Mouse (Mus musculus) retina, embryonic 14.5 days (tissue): ENCODE results near the gene Zfp91.

Experiments used
- DNase-seq: peaks from one replicate; pipeline ENCODE4 v3.0.0-alpha.2; 2015; ENCODE audit warnings: low spot score

The Zfp91 gene

DNA sequence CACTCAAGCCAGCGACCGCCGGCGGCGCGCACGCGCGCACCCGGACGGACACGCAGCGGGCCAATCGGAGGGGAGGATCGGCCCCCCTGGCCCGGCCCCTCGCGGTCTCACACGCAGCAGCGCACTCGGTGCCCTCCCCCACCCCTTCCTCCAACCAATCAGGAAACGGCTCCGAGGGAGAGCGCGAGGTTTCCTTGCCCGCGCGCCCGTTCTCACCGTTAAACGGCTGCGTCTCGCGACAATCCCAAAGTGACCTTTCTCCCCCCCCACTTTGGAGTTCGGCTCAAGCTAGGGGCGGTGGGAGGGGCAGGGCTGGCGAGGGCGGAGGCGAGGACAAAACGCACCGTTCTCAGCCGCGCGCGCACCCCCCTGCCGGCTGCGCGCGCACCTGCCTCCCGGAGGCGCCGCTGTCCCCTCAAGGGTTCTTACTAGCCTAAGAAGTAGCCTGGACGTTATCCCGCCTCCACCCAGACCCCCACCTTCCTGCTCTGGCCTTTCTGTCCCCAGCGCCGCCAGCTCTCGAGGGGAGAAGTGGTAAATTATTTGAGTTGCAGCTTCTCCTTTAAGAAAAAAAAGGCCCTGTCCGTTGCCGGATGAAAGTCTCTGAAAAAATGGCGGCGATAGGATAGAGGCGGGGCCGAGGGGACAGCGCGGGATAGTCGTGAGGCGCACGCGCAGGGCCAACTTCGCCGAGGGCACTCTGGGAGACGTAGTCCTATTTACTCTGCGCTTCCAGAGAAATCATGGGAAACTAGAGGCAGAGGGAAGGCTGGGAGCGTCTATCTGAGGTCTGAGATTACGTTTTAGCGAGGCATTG is at the start of gene Zfp91, which contains the start of gene Lpxn:
Gene Zfp91, minus strand, starts transcription at position 616 of the 817 bp plus-strand sequence.
Gene Lpxn, plus strand, starts transcription at position 683 of the 817 bp plus-strand sequence.
- DNase-seq = peak; percentile 98

DNA sequence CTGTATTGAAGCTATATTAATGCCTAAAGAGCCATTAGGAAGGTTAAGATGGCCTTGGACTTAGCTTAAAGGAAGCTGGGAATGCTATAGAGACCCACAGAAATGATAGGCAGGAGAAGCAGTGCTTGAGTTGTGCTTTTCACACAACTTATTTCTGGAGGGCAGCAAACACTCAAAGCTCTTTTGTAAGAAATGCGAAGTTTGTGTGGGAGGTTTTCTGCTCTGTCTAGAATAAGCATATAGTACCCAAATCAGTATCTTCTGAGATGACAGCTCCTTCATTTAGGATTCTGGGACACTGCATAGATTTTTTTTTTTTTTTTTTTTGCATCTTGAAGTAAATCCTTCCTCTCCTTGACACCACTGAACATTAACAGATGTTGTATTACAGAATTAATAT is 42.6 kb upstream of the Zfp91 start:
- no peak for DNase-seq

GRCm38 (mm10) chr19:12833625-12834024 is 37.7 kb upstream of the Zfp91 start:
- DNase-seq = no peak

GRCm38 (mm10) chr19:12831559-12831958 is 35.6 kb upstream of the Zfp91 start:
- no peak for DNase-seq

DNA sequence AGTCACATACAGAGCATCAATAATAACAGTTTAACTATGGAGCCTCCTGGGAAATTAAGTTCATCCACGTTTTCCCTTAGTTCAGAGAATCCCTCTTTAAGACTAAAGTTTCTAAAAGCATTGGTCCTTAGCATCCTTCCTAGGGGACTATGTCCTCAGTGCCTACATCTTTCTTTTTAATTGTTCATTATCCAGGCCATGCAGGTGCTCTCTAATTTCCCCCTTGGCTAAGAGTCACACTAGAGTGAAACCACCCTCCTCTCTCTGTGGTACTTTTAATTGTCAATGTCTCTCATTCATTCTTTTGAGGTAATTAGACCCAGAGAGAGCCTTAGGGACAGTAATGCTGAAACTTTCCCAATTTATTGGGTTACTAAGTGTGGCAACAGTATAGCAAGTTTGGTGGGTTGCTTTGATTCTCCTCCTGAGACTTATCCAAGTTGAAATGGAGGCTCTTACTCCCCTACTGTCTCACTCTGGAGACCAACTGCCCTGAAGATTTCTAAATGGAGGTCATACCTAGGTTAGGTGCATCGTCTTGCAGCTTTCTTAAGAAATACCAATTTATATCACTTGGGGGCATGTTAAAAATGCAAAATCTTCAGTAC is 35.0 kb upstream of the Zfp91 start:
- no peak for DNase-seq

GRCm38 (mm10) chr19:12824549-12824948 is 28.6 kb upstream of the Zfp91 start:
- DNase-seq = peak; percentile 49

GRCm38 (mm10) chr19:12820383-12820782 is 24.5 kb upstream of the Zfp91 start:
- peak; percentile 75 for DNase-seq

DNA sequence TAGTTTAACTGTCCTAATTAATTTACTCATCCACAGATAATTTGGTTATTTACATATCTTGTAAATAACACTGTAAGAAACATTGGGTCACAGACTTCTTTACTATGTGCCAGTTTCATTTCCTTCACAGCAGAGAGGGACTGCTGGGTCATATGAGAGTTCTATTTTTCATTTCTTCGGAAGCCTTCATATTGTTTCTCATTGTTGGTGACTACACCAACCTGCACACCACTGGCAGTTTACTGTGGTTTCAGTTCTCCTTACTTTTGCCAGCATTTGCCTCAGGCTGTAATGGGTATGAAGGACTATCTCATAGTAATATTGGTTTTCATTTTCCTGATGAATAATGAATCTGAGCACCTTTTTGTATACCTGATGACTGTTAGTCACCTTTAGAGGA is 22.6 kb upstream of the Zfp91 start:
- no peak for DNase-seq

DNA sequence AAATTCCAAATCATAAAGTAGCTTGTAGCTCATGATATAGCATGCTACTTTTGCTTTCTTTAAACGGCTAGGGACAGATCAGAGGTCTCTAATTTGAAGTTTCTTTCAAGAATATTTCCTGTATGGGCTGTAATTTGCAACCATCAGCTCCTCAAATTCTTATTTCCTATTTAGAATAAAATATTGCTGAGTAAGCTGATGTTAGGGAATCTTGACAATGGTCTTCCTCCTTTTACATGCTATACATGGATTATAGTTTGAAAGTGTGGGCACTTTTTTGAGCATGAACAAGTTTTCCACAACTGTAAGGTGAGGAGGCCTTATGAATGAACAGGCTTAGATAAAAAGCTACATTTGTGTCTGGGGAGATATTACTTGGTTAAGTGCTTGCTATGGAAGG is 18.0 kb upstream of the Zfp91 start:
- DNase-seq = no peak

DNA sequence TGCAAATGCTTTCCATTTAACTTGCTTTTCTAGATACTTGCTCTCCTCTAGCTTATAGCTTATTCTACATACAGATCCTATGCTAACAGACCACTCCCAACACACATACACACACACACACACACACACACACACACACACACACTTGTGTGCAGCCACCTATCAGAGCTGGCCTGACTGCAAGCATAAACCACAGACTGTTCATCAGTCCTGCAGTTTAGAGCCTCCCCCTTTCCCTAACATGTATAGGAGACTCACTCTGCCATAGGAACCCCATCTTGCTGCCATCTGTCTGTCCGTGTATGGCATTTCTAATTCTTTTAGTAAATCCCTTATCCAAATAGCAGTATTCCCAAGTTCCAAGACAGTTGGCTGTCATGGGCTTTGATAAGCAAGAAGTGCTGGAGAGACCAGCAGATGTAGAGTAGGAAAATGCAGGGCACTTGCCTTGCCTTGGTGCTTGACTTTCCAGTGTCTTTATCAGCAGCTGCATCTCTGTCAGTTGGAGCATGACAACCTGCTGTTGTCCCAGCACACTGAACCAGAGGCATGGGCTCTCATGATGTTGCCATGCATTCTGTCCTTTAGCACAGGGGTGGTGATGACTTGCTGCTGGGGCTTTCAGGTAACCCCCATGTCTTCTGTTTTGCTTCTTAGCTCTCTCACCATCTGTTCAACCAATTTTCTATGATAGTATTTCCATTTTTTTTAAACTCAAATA is 16.9 kb upstream of the Zfp91 start:
- no peak for DNase-seq

GRCm38 (mm10) chr19:12806214-12806613 is 10.3 kb upstream of the Zfp91 start:
- no peak for DNase-seq

DNA sequence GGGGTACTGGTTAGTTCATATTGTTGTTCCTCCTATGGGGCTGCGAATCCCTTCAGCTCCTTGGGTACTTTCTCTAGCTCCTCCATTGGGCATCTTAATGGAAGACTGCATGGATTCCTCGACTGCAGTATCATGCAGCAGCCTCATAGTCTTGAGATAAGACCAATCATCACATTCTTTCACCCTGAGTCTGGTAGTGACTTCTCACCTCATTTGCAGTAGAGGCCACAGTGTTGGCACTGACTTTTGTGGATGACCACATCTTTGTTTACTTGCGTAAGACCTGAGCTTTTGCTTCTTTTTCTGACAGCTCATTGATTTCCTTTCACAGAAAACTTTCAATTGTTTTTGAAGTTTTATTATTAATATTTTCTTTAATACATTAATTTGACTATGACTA is 9.8 kb upstream of the Zfp91 start:
- no peak for DNase-seq

GRCm38 (mm10) chr19:12804237-12804636 is 8.3 kb upstream of the Zfp91 start:
- no peak for DNase-seq

DNA sequence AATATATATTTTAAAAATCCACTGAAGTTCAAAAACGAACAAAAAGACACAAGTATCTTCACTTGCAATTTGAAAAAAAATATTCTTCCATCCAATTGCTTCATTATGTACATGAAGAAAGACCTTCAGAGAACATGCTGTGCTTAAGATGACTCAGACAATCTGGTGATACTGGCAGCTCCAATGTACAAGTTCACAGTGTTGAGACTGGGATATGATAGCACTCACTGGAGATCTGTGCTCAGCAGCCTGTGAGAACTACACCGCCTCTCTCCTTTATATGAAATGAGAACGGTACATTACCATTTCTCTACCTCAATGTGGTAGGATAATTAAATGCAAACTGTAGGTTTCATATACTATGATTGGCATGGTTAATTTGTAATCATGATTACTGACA is 6.9 kb upstream of the Zfp91 start:
- DNase-seq = no peak

DNA sequence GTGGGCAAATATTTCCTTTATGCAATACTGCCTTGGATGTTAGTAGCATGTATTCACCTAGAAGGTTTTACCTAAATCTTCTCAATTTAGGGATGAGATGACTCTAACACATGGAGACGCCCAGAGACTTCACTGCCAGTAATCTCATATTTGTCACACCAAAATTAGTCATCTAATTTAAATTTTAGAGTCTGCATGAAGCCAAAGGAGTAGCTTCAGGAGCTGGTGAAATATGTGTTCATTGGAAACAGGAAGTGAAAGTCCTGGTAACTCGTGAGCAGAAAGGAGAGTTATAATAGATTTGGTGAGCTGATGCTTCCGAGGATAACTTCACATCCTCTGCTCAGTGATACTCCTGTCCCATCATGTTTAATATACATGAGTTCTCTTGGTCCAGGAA is 5.1 kb upstream of the Zfp91 start:
- DNase-seq = no peak

DNA sequence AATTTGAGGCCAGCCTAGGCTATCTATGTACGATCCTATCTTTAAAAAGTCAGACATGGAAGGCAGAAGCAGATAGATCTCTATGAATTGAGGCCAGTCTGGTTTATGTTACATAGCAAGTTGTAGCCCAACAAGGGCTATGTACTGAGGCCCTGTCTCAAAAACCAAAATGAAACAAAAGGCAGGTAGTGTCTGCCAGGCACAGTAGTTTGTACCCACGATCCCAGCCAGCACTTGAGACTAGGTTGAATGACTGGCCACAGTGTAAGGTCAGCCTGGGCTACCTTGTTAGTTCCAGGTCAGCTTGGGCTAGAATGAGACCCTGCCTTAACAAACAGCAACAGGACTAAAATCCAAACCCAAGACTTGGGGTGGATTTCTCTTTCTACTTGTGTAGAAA is 4.7 kb upstream of the Zfp91 start:
- DNase-seq = no peak

DNA sequence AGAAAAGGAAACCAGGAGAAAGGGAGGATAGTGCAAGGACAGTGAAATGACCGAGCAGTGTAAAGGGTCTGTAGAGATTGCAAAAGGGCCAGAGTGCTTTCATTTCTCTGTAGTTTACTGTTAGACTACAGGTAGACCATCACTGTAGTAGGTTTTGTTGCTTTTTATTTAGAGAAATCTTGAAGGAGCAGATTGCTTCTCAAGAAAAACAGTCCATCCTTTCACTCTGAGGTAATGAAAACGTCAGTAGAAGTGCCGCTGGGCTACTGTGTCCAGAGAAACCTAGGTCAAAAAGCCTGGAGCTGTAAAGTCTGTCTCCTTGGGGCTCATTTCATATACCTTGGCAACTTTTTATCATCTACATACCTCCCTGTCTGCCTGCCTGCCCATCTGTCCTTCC is 3.2 kb upstream of the Zfp91 start:
- DNase-seq = no peak

GRCm38 (mm10) chr19:12798404-12798803 is 2.5 kb upstream of the Zfp91 start:
- DNase-seq = no peak

- peak; percentile 62 for DNase-seq
These were observed 1.1 kb upstream of the Zfp91 start for GRCm38 (mm10) chr19:12797071-12797470.

DNA sequence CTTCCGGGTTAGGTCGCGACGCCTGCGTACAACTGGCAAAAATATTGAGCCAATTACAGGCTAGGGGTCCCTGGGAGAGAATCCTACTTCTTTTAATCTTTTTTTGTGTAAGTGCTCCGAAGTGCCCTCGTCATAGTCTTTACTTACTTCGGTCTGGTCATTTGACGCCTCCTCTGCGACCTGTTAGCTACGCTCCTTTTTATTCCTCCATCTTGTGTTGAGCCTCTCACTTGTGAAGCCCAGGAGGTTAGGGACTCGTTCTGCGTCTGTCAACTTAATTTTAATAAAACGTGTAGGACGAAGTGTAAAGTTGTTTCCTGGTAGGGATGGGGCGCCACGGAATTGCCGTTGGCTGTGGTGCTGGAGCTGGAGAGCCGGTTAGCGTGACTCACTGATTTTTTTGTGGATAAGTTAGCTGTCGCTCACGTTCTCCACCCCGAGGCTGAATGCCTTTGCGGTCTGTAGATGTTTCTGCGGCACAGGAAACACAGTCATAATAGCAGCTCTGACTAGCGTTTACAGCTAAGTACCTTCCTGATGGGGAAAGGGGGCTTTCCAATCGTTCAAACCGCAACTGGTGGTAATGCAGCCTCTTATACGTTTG is 504 bp upstream of the Zfp91 start:
- DNase-seq = no peak

GRCm38 (mm10) chr19:12795110-12795509 is 816 bp downstream of the Zfp91 start:
- DNase-seq = no peak
